Mouse (Mus musculus) limb, embryonic 13.5 days (tissue): ENCODE results near the gene C1qtnf4. TPM values are rescaled to one million over a fixed set of nuclear protein-coding genes. Genes with fewer than 3 reads are reported as not detected.

Experiments used
- ATAC-seq: fragments of 200-750 bp; cut with Nextera tagmentation; 2 replicates; pipeline ENCODE4 v1.8.0; 2017; ENCODE audit warnings: low read depth, moderate number of reproducible peaks, moderate TSS enrichment; ENCODE audit not compliant: low FRiP score
- H3K27ac ChIP-seq: fragments of 300-500 bp; sonication (generic); 2 replicates; pipeline ENCODE4 v1.5.1; 2015; ENCODE audit warnings: inconsistent platforms, mild to moderate bottlenecking, moderate library complexity
- H3K27me3 ChIP-seq: fragments of 300-500 bp; sonication (generic); 2 replicates; pipeline ENCODE4 v1.6.1; 2015; ENCODE audit warnings: mild to moderate bottlenecking, inconsistent platforms
- H3K36me3 ChIP-seq: fragments of 300-500 bp; sonication (generic); 2 replicates; pipeline ENCODE4 v1.6.1; 2015; ENCODE audit warnings: inconsistent platforms, mild to moderate bottlenecking, moderate library complexity
- H3K4me1 ChIP-seq: fragments of 300-500 bp; sonication (generic); 2 replicates; pipeline ENCODE4 v1.6.1; 2015; ENCODE audit warnings: inconsistent platforms
- H3K4me2 ChIP-seq: fragments of 300-500 bp; sonication (generic); replicated peaks from 2 replicates; pipeline ENCODE4 v1.6.1; 2015; ENCODE audit warnings: inconsistent platforms, mild to moderate bottlenecking, moderate library complexity
- H3K4me3 ChIP-seq: fragments of 300-500 bp; sonication (generic); 2 replicates; pipeline ENCODE4 v1.5.1; 2015; ENCODE audit warnings: moderate library complexity, mild to moderate bottlenecking, inconsistent platforms
- H3K9ac ChIP-seq: fragments of 300-500 bp; sonication (generic); 2 replicates; pipeline ENCODE4 v1.6.1; 2015; ENCODE audit warnings: mild to moderate bottlenecking, inconsistent platforms
- H3K9me3 ChIP-seq: fragments of 300-500 bp; sonication (generic); 2 replicates; pipeline ENCODE4 v1.6.1; 2016; ENCODE audit warnings: inconsistent platforms
- WGBS: fragments of 180-500 bp; shearing (Covaris S2); methylation state at CpG from one replicate; pipeline ENCODE4 v1.1.7; 2015; 5-methylcytosine and 5-hydroxymethylcytosine counted together
- polyA plus RNA-seq: library from polyadenylated mRNA; unstranded; fragments of >200 nt; fragmentation: Nextera tagmentation; extraction: Ambion mirVana; gene quantifications from 2 replicates; pipeline ENCODE4 v1.2.1, GENCODE M21; 2015

The C1qtnf4 gene
- polyA plus RNA-seq, 1 experiment from 2014 or later = 27.0 TPM

- Histone ChIP-seq H3K4me2 (no peak overlapping the region), H3K9me3 (no peaks in the 10 kb centered on the region), H3K4me3 (no peak overlapping the region), H3K27me3 (no peaks in the 10 kb centered on the region), H3K36me3 (peaks cover 76% of the 10 kb centered on the region), H3K4me1 (no peaks in the 10 kb centered on the region), H3K27ac (no peak overlapping the region), H3K9ac (no peak overlapping the region)
- no peak for ATAC-seq
These were observed 21.5 kb upstream of the C1qtnf4 start for GRCm38 (mm10) chr2:90864184-90864583.

- ATAC-seq = peak; percentile 84
- Histone ChIP-seq H3K4me1 (no peaks in the 10 kb centered on the region), H3K9ac (no peak overlapping the region), H3K36me3 (peaks cover 56% of the 10 kb centered on the region), H3K4me3 (no peak overlapping the region), H3K9me3 (no peaks in the 10 kb centered on the region), H3K4me2 (no peak overlapping the region), H3K27me3 (no peaks in the 10 kb centered on the region), H3K27ac (no peak overlapping the region)
- 34% methylated on average over 3 of the region's 3 CpGs for WGBS
These were observed 19.1 kb upstream of the C1qtnf4 start for GRCm38 (mm10) chr2:90866524-90866923.

- no peaks in the 10 kb centered on the region for H3K4me1 ChIP-seq
- peak; percentile 29; the same call in 1 of the 2 replicates for ATAC-seq
- WGBS = 45% methylated on average over 4 of the region's 4 CpGs
- H3K9me3 ChIP-seq = peaks cover 4% of the 10 kb centered on the region; the same call in 1 of the 2 replicates
- no peak overlapping the region; the same call in 1 of the 2 replicates for H3K27ac ChIP-seq
- H3K4me3 ChIP-seq = no peak overlapping the region
- no peak overlapping the region for H3K4me2 ChIP-seq
- no peak overlapping the region for H3K9ac ChIP-seq
- H3K36me3 ChIP-seq = peaks cover 24% of the 10 kb centered on the region
- H3K27me3 ChIP-seq = no peaks in the 10 kb centered on the region
These were observed 15.5 kb upstream of the C1qtnf4 start for GRCm38 (mm10) chr2:90870136-90870601.

GRCm38 (mm10) chr2:90871180-90871961, 14.3 kb upstream of the C1qtnf4 start:
- H3K27ac ChIP-seq = no peak overlapping the region
- H3K27me3 ChIP-seq = no peaks in the 10 kb centered on the region
- peaks cover 4% of the 10 kb centered on the region; the same call in 1 of the 2 replicates for H3K9me3 ChIP-seq
- peaks cover 13% of the 10 kb centered on the region for H3K36me3 ChIP-seq
- no peak overlapping the region for H3K9ac ChIP-seq
- WGBS = 69% methylated on average over 8 of the region's 8 CpGs
- no peak overlapping the region for H3K4me3 ChIP-seq
- no peak overlapping the region for H3K4me2 ChIP-seq
- ATAC-seq = no peak
- no peaks in the 10 kb centered on the region for H3K4me1 ChIP-seq

GRCm38 (mm10) chr2:90874025-90874424, 11.6 kb upstream of the C1qtnf4 start:
- H3K27me3 ChIP-seq = no peaks in the 10 kb centered on the region
- WGBS = 83% methylated on average over 1 of the region's 1 CpGs
- H3K9ac ChIP-seq = no peak overlapping the region
- H3K4me2 ChIP-seq = no peak overlapping the region
- ATAC-seq = no peak
- H3K36me3 ChIP-seq = peaks cover under 1% of the 10 kb centered on the region; the same call in 1 of the 2 replicates
- H3K4me1 ChIP-seq = no peaks in the 10 kb centered on the region
- peaks cover 4% of the 10 kb centered on the region; the same call in 1 of the 2 replicates for H3K9me3 ChIP-seq
- H3K27ac ChIP-seq = no peak overlapping the region
- H3K4me3 ChIP-seq = no peak overlapping the region

GRCm38 (mm10) chr2:90875239-90875638, 10.4 kb upstream of the C1qtnf4 start:
- 48% methylated on average over 2 of the region's 2 CpGs for WGBS
- H3K27me3 ChIP-seq = peaks cover 4% of the 10 kb centered on the region
- ATAC-seq = no peak
- H3K4me2 ChIP-seq = no peak overlapping the region
- no peak overlapping the region for H3K27ac ChIP-seq
- H3K4me1 ChIP-seq = no peaks in the 10 kb centered on the region
- peaks cover 4% of the 10 kb centered on the region; the same call in 1 of the 2 replicates for H3K9me3 ChIP-seq
- H3K36me3 ChIP-seq = no peaks in the 10 kb centered on the region
- no peak overlapping the region for H3K4me3 ChIP-seq
- no peak overlapping the region for H3K9ac ChIP-seq

GRCm38 (mm10) chr2:90877584-90878259, 7.9 kb upstream of the C1qtnf4 start:
- no peaks in the 10 kb centered on the region for H3K36me3 ChIP-seq
- peaks cover 2% of the 10 kb centered on the region; the same call in 1 of the 2 replicates for H3K9me3 ChIP-seq
- no peaks in the 10 kb centered on the region for H3K4me1 ChIP-seq
- no peak overlapping the region for H3K4me2 ChIP-seq
- no peak for ATAC-seq
- WGBS = 66% methylated on average over 5 of the region's 5 CpGs
- no peak overlapping the region for H3K27ac ChIP-seq
- H3K9ac ChIP-seq = no peak overlapping the region
- no peak overlapping the region for H3K4me3 ChIP-seq
- peaks cover 7% of the 10 kb centered on the region for H3K27me3 ChIP-seq

GRCm38 (mm10) chr2:90879419-90879818, 6.2 kb upstream of the C1qtnf4 start:
- H3K27me3 ChIP-seq = peaks cover 13% of the 10 kb centered on the region
- no peaks in the 10 kb centered on the region for H3K36me3 ChIP-seq
- ATAC-seq = no peak
- no peak overlapping the region for H3K4me3 ChIP-seq
- H3K4me2 ChIP-seq = no peak overlapping the region
- H3K9me3 ChIP-seq = no peaks in the 10 kb centered on the region
- no peak overlapping the region for H3K27ac ChIP-seq
- no peak overlapping the region for H3K9ac ChIP-seq
- H3K4me1 ChIP-seq = no peaks in the 10 kb centered on the region

- 23% methylated on average over 6 of the region's 6 CpGs for WGBS
- H3K27me3 ChIP-seq = peaks cover 22% of the 10 kb centered on the region
- no peak for ATAC-seq
- H3K4me3 ChIP-seq = no peak overlapping the region
- H3K27ac ChIP-seq = no peak overlapping the region
- H3K9me3 ChIP-seq = no peaks in the 10 kb centered on the region
- no peaks in the 10 kb centered on the region for H3K36me3 ChIP-seq
- no peak overlapping the region for H3K4me2 ChIP-seq
- H3K4me1 ChIP-seq = peaks cover 8% of the 10 kb centered on the region
- H3K9ac ChIP-seq = no peak overlapping the region
These were observed 5.4 kb upstream of the C1qtnf4 start for GRCm38 (mm10) chr2:90880144-90880785.

GRCm38 (mm10) chr2:90881824-90882223, 3.8 kb upstream of the C1qtnf4 start:
- no peak overlapping the region for H3K4me3 ChIP-seq
- ATAC-seq = no peak

GRCm38 (mm10) chr2:90886436-90886835, 776 bp downstream of the C1qtnf4 start:
- peak overlapping the region; percentile 89 for H3K4me2 ChIP-seq
- no peak for ATAC-seq
- peak overlapping the region; percentile 72; the same call in 1 of the 2 replicates for H3K9ac ChIP-seq
- WGBS = 29% methylated on average over 6 of the region's 6 CpGs
- H3K9me3 ChIP-seq = no peaks in the 10 kb centered on the region
- no peak overlapping the region for H3K27ac ChIP-seq
- H3K36me3 ChIP-seq = no peaks in the 10 kb centered on the region
- peak overlapping the region; percentile 62 for H3K4me3 ChIP-seq
- peaks cover 61% of the 10 kb centered on the region for H3K27me3 ChIP-seq
- H3K4me1 ChIP-seq = peaks cover 34% of the 10 kb centered on the region

More at GRCm38 (mm10) chr2:90881824-90882223, 3.8 kb upstream of the C1qtnf4 start:
- Histone ChIP-seq H3K9me3 (no peaks in the 10 kb centered on the region), H3K27me3 (peaks cover 37% of the 10 kb centered on the region), H3K36me3 (no peaks in the 10 kb centered on the region), H3K4me2 (no peak overlapping the region), H3K4me1 (peaks cover 19% of the 10 kb centered on the region), H3K27ac (no peak overlapping the region), H3K9ac (no peak overlapping the region)
- WGBS = 75% methylated on average over 2 of the region's 2 CpGs

GRCm38 (mm10) chr2:90887627-90888026, 2.0 kb downstream of the C1qtnf4 start:
- Histone ChIP-seq H3K27me3 (peaks cover 61% of the 10 kb centered on the region), H3K9me3 (no peaks in the 10 kb centered on the region), H3K4me3 (no peak overlapping the region), H3K27ac (no peak overlapping the region), H3K4me1 (peaks cover 34% of the 10 kb centered on the region), H3K36me3 (peaks cover 6% of the 10 kb centered on the region; the same call in 1 of the 2 replicates), H3K4me2 (no peak overlapping the region), H3K9ac (no peak overlapping the region)
- ATAC-seq = no peak
- 72% methylated on average over 5 of the region's 5 CpGs for WGBS
